Mouse (Mus musculus): Measurements from ENCODE around the gene Ip6k2. TPM values are rescaled to one million over a fixed set of nuclear protein-coding genes. Genes with fewer than 3 reads are reported as not detected.

Ip6k2 gene
- polyA plus RNA-seq (2012; rRNA removed), result 45.0 and 53.8 TPM in 2 replicates

DNA sequence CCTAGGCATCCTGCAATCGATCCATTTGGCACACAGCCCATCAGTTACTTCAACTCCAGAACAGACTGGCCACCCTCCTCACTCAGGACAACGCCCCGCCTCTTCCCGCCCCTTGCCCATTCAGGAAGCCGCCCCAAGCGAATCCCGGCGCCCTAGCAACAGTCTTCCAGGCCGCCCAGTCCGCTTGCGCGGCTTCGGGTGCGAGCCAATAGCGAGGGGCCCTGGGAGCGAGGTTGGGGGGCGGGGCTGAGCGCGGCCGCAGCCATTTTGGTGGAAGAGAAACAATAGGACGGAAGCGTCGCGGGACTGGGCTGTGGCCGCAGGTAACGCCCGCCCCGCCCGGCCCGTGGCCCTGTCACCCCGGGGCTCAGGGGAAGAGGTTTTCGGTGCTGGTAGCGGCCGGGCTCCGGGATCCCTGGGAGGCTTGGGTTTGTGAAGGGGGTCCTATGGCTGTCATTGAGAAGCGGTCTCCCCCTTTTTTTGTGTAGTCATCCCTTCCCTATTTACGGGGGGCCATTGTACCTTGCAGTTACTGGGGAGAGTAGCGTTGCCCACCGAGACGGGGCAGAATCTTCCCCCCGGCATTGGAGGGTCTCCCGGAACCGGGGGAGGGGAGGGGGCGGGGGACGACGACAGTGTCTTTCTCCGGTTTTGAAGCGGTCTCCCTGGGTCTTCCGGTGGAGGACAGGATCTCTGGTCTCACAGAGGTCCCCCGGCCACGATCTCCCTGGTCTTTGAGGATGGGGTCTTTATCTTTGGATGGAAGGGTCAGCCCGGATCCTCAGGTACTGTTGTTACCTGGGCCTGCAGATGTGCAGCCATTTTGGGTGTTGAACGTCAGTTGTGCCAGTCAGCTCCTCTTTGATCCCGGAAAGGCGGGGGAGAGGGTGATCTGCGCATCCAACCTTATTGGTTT is at the start of gene Ip6k2:
Gene Ip6k2 (plus strand): TSS at position 249 of the 916 bp plus-strand sequence.
- 1% methylated on average over 56 of the region's 56 CpGs for WGBS
- Histone ChIP-seq H3K27me3 (ENCODE audit: control insufficient read depth, insufficient read depth, low read length) (no peaks in the 10 kb centered on the region; the same call in 1 of the 2 replicates), H3K27ac (ENCODE audit: insufficient read depth, low read depth, low read length) (peak within 1 kb of the TSS; percentile 75), H3K4me1 (ENCODE audit: control insufficient read depth, insufficient read depth, insufficient read length, low read length) (peaks cover 20% of the 10 kb centered on the region; the same call in 1 of the 2 replicates), H3K36me3 (ENCODE audit: control insufficient read depth, insufficient read depth, low read length) (peaks cover 2% of the 10 kb centered on the region; the same call in 1 of the 2 replicates), H3K4me3 (ENCODE audit: low read depth, low read length) (peak within 1 kb of the TSS; percentile 94)
- TF ChIP-seq CTCF (IDR thresholded peaks at IDR 0.05; ENCODE audit: extremely low read depth, insufficient read length, insufficient replicate concordance, low read depth, low read length) (no peak), POLR2A (IDR thresholded peaks at IDR 0.05; ENCODE audit: low read depth, low read length) (peak; percentile 79)

DNA sequence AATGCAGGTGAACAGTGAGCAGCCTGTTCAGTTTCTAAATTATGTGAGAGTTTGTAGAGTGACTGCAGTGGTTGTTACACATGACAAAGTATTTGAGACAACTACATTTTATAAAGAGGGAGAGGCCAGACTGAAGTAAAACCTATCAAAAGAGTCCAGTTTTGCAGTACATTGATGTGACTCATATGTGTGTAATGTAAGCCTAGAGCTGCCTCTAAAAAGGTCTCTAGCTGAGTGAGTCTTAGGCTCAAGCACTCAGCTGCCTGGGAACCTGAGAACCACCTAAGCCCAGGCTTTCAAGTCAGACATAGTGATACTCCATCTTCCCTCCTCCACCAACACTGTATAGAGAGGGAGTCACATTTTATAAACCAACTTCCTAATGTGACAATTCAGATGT is 49.0 kb upstream of the Ip6k2 start:
- Histone ChIP-seq H3K4me3 (ENCODE audit: low read depth, low read length) (no peak overlapping the region), H3K36me3 (ENCODE audit: control insufficient read depth, insufficient read depth, low read length) (peaks cover 47% of the 10 kb centered on the region), H3K27me3 (ENCODE audit: control insufficient read depth, insufficient read depth, low read length) (no peaks in the 10 kb centered on the region), H3K27ac (ENCODE audit: insufficient read depth, low read depth, low read length) (no peak overlapping the region), H3K4me1 (ENCODE audit: control insufficient read depth, insufficient read depth, insufficient read length, low read length) (no peaks in the 10 kb centered on the region)
- no peak for TF ChIP-seq CTCF (IDR thresholded peaks at IDR 0.05; ENCODE audit: extremely low read depth, insufficient read length, insufficient replicate concordance, low read depth, low read length)
- no peak for TF ChIP-seq POLR2A (IDR thresholded peaks at IDR 0.05; ENCODE audit: low read depth, low read length)

DNA sequence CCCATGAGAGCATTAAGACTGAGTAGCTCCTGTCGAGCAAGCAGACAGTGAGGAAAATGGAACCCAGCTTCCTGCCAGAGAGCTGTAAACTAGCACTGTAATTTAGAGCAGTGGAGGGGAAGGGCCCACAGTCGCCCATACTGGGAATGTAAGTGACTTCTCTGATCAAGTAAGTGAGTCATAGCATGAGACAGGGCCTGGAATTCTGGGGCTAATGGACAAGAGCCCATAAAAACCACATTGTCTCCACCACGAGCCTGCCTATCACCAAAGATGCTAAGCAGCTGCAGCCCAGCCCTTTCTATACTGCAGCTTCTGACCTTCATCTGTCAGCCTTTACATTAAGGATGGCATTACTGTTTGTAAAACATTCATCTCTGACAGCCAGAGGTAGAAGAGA is 44.4 kb upstream of the Ip6k2 start:
- H3K36me3 ChIP-seq (ENCODE audit: control insufficient read depth, insufficient read depth, low read length), result peaks cover 43% of the 10 kb centered on the region

DNA sequence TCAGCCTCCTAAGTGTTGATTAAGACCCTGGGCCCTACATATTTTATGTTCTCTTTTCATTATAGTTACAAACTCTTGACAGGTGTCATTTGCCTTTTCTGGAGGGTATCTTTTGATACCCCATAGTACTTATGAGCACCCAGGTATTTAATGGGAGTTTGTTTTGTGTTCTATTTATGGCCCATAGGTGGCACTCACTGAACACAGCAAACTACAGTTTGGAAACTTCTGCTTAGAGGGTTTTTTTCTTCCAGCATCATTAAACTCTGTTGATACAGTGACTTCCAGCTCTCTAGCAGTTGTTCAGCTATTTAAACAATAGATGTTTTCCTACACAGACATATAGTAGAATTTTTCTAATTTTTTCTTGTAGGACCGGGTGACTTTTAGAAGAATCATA is 43.5 kb upstream of the Ip6k2 start:
- H3K27me3 ChIP-seq (ENCODE audit: control insufficient read depth, insufficient read depth, low read length), result no peaks in the 10 kb centered on the region

More for the DNA sequence above, 44.4 kb upstream of the Ip6k2 start:
- no peak for TF ChIP-seq POLR2A (IDR thresholded peaks at IDR 0.05; ENCODE audit: low read depth, low read length)
- no peak for TF ChIP-seq CTCF (IDR thresholded peaks at IDR 0.05; ENCODE audit: extremely low read depth, insufficient read length, insufficient replicate concordance, low read depth, low read length)
- WGBS, result 43% methylated on average over 3 of the region's 3 CpGs
- Histone ChIP-seq H3K4me3 (ENCODE audit: low read depth, low read length) (no peak overlapping the region), H3K27ac (ENCODE audit: insufficient read depth, low read depth, low read length) (no peak overlapping the region), H3K4me1 (ENCODE audit: control insufficient read depth, insufficient read depth, insufficient read length, low read length) (no peaks in the 10 kb centered on the region), H3K27me3 (ENCODE audit: control insufficient read depth, insufficient read depth, low read length) (no peaks in the 10 kb centered on the region)

DNA sequence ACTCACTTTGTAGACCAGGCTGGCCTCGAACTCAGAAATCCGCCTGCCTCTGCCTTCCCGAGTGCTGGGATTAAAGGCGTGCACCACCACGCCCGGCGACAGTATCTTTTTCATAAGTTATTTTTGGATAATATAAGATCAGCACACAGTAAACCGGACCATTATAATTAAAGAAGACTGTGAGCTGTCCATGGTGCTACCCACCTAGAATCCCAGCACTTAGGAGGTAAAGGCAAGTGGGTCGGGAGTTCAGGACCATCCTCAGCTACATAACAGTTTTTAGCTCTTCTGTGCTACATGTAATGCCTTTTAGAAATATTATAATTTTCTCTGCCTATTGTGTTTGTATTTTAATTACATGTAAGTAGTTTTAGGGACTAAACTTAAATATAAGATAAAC is 41.5 kb upstream of the Ip6k2 start:
- peaks cover 49% of the 10 kb centered on the region for H3K36me3 ChIP-seq (ENCODE audit: control insufficient read depth, insufficient read depth, low read length)
- 93% methylated on average over 9 of the region's 9 CpGs for WGBS
- no peak for TF ChIP-seq CTCF (IDR thresholded peaks at IDR 0.05; ENCODE audit: extremely low read depth, insufficient read length, insufficient replicate concordance, low read depth, low read length)
- TF ChIP-seq POLR2A (IDR thresholded peaks at IDR 0.05; ENCODE audit: low read depth, low read length), result no peak
- H3K4me3 ChIP-seq (ENCODE audit: low read depth, low read length), result no peak overlapping the region
- H3K4me1 ChIP-seq (ENCODE audit: control insufficient read depth, insufficient read depth, insufficient read length, low read length), result peaks cover 2% of the 10 kb centered on the region; the same call in 1 of the 2 replicates
- H3K27me3 ChIP-seq (ENCODE audit: control insufficient read depth, insufficient read depth, low read length), result no peaks in the 10 kb centered on the region
- no peak overlapping the region for H3K27ac ChIP-seq (ENCODE audit: insufficient read depth, low read depth, low read length)

More for the DNA sequence above, 43.5 kb upstream of the Ip6k2 start:
- no peak overlapping the region for H3K4me3 ChIP-seq (ENCODE audit: low read depth, low read length)
- no peak overlapping the region for H3K27ac ChIP-seq (ENCODE audit: insufficient read depth, low read depth, low read length)
- H3K4me1 ChIP-seq (ENCODE audit: control insufficient read depth, insufficient read depth, insufficient read length, low read length), result no peaks in the 10 kb centered on the region
- H3K36me3 ChIP-seq (ENCODE audit: control insufficient read depth, insufficient read depth, low read length), result peaks cover 41% of the 10 kb centered on the region
- TF ChIP-seq POLR2A (IDR thresholded peaks at IDR 0.05; ENCODE audit: low read depth, low read length) (no peak), CTCF (IDR thresholded peaks at IDR 0.05; ENCODE audit: extremely low read depth, insufficient read length, insufficient replicate concordance, low read depth, low read length) (no peak)
- WGBS, result 96% methylated on average over 1 of the region's 1 CpGs

DNA sequence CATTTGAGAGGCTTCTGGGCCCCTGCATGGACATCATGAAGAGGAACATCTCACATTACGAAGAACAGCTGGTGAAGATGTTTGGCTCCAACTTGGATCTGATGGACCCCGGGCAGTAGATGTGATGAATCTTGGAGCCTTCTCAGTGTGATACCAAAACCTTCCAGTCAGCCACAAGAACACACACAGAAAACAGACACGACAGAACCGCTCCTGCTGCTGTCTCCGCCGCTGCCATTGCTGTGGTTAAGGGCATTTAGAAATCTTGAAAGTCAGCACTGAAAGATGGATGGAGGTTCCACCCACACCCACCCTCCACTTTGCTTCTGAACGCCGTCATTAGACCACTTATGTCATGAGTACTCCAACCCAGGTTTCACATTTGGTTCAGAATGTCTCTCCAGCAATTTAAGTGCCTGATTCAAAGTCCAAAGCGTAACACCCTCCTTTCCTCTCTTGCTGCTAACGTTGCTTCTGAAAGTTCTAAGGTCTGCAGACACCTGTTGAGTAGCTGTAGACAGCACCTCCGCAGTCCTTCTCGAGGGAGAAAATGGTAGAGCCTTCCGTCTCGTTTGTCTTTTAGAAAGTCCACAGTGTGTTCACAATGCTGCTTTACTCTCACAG is 36.6 kb upstream of the Ip6k2 start:
- Histone ChIP-seq H3K4me1 (ENCODE audit: control insufficient read depth, insufficient read depth, insufficient read length, low read length) (peaks cover 3% of the 10 kb centered on the region; the same call in 1 of the 2 replicates), H3K27ac (ENCODE audit: insufficient read depth, low read depth, low read length) (no peak overlapping the region), H3K27me3 (ENCODE audit: control insufficient read depth, insufficient read depth, low read length) (no peaks in the 10 kb centered on the region), H3K36me3 (ENCODE audit: control insufficient read depth, insufficient read depth, low read length) (peaks cover 58% of the 10 kb centered on the region), H3K4me3 (ENCODE audit: low read depth, low read length) (no peak overlapping the region)
- TF ChIP-seq POLR2A (IDR thresholded peaks at IDR 0.05; ENCODE audit: low read depth, low read length) (no peak), CTCF (IDR thresholded peaks at IDR 0.05; ENCODE audit: extremely low read depth, insufficient read length, insufficient replicate concordance, low read depth, low read length) (no peak)
- 53% methylated on average over 14 of the region's 14 CpGs for WGBS

DNA sequence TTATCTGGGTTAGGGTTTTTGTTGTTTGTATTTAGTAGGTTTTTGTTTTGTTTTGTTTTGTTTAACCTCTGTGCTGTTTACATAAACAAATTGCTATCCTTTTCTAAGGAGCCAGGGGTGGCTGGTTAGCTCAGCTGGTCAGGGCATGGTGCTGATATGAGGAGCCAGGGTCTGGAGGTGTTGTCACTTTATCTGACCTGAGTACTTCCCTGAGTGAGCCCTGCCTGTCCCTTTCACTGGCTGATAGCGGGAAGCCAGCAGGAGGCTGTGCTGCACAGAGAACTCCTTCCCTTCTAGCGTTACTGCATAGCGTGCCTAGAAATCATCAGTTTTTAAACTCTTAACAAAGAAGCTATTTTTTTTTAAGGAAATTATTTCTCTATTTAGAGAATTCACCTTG is 35.9 kb upstream of the Ip6k2 start:
- Histone ChIP-seq H3K4me1 (ENCODE audit: control insufficient read depth, insufficient read depth, insufficient read length, low read length) (peaks cover 3% of the 10 kb centered on the region; the same call in 1 of the 2 replicates), H3K36me3 (ENCODE audit: control insufficient read depth, insufficient read depth, low read length) (peaks cover 53% of the 10 kb centered on the region), H3K4me3 (ENCODE audit: low read depth, low read length) (no peak overlapping the region), H3K27ac (ENCODE audit: insufficient read depth, low read depth, low read length) (no peak overlapping the region), H3K27me3 (ENCODE audit: control insufficient read depth, insufficient read depth, low read length) (no peaks in the 10 kb centered on the region)
- 87% methylated on average over 3 of the region's 3 CpGs for WGBS
- no peak for TF ChIP-seq CTCF (IDR thresholded peaks at IDR 0.05; ENCODE audit: extremely low read depth, insufficient read length, insufficient replicate concordance, low read depth, low read length)
- TF ChIP-seq POLR2A (IDR thresholded peaks at IDR 0.05; ENCODE audit: low read depth, low read length), result no peak

Data from small intestine, adult 2 months (tissue).